Mouse (Mus musculus) layer of hippocampus, adult 18-20 months (tissue): Measurements from ENCODE around the gene Scgb1b11. TPM values are rescaled to one million over a fixed set of nuclear protein-coding genes. Genes with fewer than 3 reads are reported as not detected.
"Not testable (repeated sequence)": the region's sequence is repeated elsewhere in the genome, so short reads cannot be mapped to it uniquely, and the experiment has no call there.

Source experiments
- DNase-seq, 2 experiments: peaks; one replicate each; pipeline ENCODE4 v3.0.0; 2022; ENCODE audit warnings: low spot score in 2 of 2
- long read RNA-seq: library from polyadenylated mRNA; stranded (forward); transcript quantifications from one replicate; pipeline ENCODE4 v2.0.0, GENCODE M21; 2021
- total RNA-seq, 2 experiments: library from RNA; stranded (reverse); gene quantifications; 2 replicates each; pipeline ENCODE4 v1.2.3; 2021

Scgb1b11 gene
- not detected for total RNA-seq
- long read RNA-seq, result 0 reads

GRCm38 (mm10) chr7:32222540-32222939 is at the start of gene Scgb1b11:
Gene Scgb1b11 (plus strand): TSS chr7:32222840.
- not testable (repeated sequence) for DNase-seq

GRCm38 (mm10) chr7:32211045-32211444 is 11.6 kb upstream of the Scgb1b11 start, which contains the start of gene Scgb2b11:
Gene Scgb2b11 (minus strand): TSS chr7:32211145.
- DNase-seq, result not testable (repeated sequence)

Other genes with a start within 250 kb of the Scgb1b11 start
- gene Scgb1b10, start 122.0 kb upstream of the Scgb1b11 start, total RNA-seq, result not detected
- gene Scgb2b11, start 11.7 kb upstream of the Scgb1b11 start, total RNA-seq, result not detected
- not detected for gene Scgb2b12, start 104.4 kb downstream of the Scgb1b11 start, total RNA-seq
- not detected for gene Scgb1b12, start 111.3 kb downstream of the Scgb1b11 start, total RNA-seq
- gene Scgb1b29, start 218.7 kb downstream of the Scgb1b11 start, total RNA-seq, result not detected